Mouse (Mus musculus): Measurements from ENCODE around the gene Zfp787.
A peak's percentile ranks its signal among the peaks of the same experiment; 100 is the strongest.

DNA sequence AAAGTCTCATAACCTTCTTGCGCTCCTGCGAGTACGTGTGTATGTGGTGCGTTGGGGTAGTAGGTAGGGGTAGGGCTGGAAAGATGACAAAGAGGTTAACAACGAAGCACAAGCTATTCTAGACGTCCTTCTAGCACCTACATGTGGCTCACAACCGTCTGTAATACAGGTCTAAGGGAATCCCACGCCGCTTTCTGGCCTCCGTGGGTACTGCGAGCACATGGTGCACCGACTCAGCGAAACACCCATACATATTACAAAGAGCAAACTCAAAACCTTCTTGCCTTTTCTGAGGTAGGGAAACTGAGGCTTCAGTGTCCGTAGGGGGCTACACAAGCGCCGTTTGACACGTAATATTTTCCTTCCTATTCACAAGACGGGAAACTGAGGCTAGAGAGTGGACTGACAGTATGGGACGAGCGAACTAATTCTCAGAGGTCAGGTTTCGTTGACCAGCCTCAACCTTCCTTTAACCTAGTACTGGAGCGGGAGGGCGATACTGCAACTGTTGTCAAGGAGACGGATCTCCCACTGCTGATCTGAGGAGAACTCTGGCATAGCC is 15.7 kb upstream of the Zfp787 start:
- TF ChIP-seq CTCF (IDR thresholded peaks at IDR 0.05; ENCODE audit: low read depth) (peak; percentile 72), EP300 (IDR thresholded peaks at IDR 0.05; ENCODE audit: low read depth) (no peak)

Data from liver, postnatal 0 days (tissue).